Comparison of ENCODE assay signal across 10 mouse cellular contexts in genomic region chr9:27098092-27098491, GRCm38 (mm10). TPM values are rescaled to one million over a fixed set of nuclear protein-coding genes. Genes with fewer than 3 reads are reported as not detected.
DNase-seq lines count a peak whose midpoint lies in the region; ATAC-seq and TF ChIP-seq lines count a peak whose summit lies in the region.
"Had no signal": no experiment of that assay in that cellular context is flagged by ENCODE, and none has a peak within 500 bp of the region (broad histone marks: within the 10 kb centered on the region; RNA-seq: fewer than 3 reads in every experiment).

No protein-coding gene starts in this region.

- no peak overlapping the region for H3K9ac ChIP-seq in forebrain, embryonic 14.5 days (ENCODE audit: low read length)
- no peak overlapping the region for H3K9ac ChIP-seq in forebrain, postnatal 0 days
- no peak overlapping the region for H3K9ac ChIP-seq in midbrain, embryonic 13.5 days (replicated peaks)
- H3K9ac ChIP-seq in midbrain, embryonic 14.5 days (replicated peaks; ENCODE audit: low read length): no peak overlapping the region
- H3K9ac ChIP-seq in lung, embryonic 16.5 days (ENCODE audit: low read length): no peak overlapping the region

- no peak for TF ChIP-seq POLR2A in thymus, adult 2 months (IDR thresholded peaks at IDR 0.05; ENCODE audit: control insufficient read depth, extremely low read depth, insufficient read depth, low read length, poor library complexity)

- WGBS in forebrain, embryonic 14.5 days: 18% methylated on average over 4 of the region's 4 CpGs
- 20% methylated on average over 4 of the region's 4 CpGs for WGBS in forebrain, postnatal 0 days
- 39% methylated on average over 4 of the region's 4 CpGs for WGBS in midbrain, embryonic 13.5 days
- 48% methylated on average over 4 of the region's 4 CpGs for WGBS in midbrain, embryonic 14.5 days
- WGBS in lung, embryonic 16.5 days: 39% methylated on average over 4 of the region's 4 CpGs
- 43% methylated on average over 4 of the region's 4 CpGs for WGBS in thymus, adult 2 months

- H3K4me3 ChIP-seq in forebrain, embryonic 14.5 days (ENCODE audit: low read depth, low read length): no peak overlapping the region
- no peak overlapping the region for H3K4me3 ChIP-seq in forebrain, postnatal 0 days (ENCODE audit: low read depth, low read length)
- no peak overlapping the region for H3K4me3 ChIP-seq in midbrain, embryonic 13.5 days (replicated peaks)
- H3K4me3 ChIP-seq in midbrain, embryonic 14.5 days (replicated peaks; ENCODE audit: low read depth, low read length): no peak overlapping the region
- H3K4me3 ChIP-seq in lung, embryonic 16.5 days (ENCODE audit: low read length): no peak overlapping the region
- no peak overlapping the region for H3K4me3 ChIP-seq in thymus, adult 2 months (ENCODE audit: control insufficient read depth, insufficient read depth, low read length)

- no peak overlapping the region for H3K4me2 ChIP-seq in forebrain, embryonic 14.5 days (ENCODE audit: low read length)
- H3K4me2 ChIP-seq in forebrain, postnatal 0 days (ENCODE audit: low read depth): no peak overlapping the region
- H3K4me2 ChIP-seq in midbrain, embryonic 13.5 days (replicated peaks): no peak overlapping the region
- no peak overlapping the region for H3K4me2 ChIP-seq in midbrain, embryonic 14.5 days (ENCODE audit: low read length)
- H3K4me2 ChIP-seq in lung, embryonic 16.5 days (ENCODE audit: low read depth, low read length): no peak overlapping the region

- peak; percentile 27 for DNase-seq in forebrain, embryonic 14.5 days (ENCODE audit: low spot score)
- no peak for DNase-seq in forebrain, postnatal 0 days
- no peak for DNase-seq in midbrain, embryonic 14.5 days
- no peak for DNase-seq in cerebellum, postnatal 10 days
- DNase-seq in thymus, adult 2 months: no peak
- no peak for DNase-seq in thymus, postnatal 36 days
- DNase-seq: heart, postnatal 14 days; layer of hippocampus, adult 9-11 months had no signal

- H3K36me3 ChIP-seq in forebrain, embryonic 14.5 days (ENCODE audit: control insufficient read depth, insufficient read depth, low read length): peaks cover 91% of the 10 kb centered on the region
- peaks cover 65% of the 10 kb centered on the region for H3K36me3 ChIP-seq in forebrain, postnatal 0 days (ENCODE audit: insufficient read depth)
- H3K36me3 ChIP-seq in midbrain, embryonic 13.5 days: peaks cover 92% of the 10 kb centered on the region
- H3K36me3 ChIP-seq in midbrain, embryonic 14.5 days (ENCODE audit: control insufficient read depth, insufficient read depth, low read length): peaks cover 90% of the 10 kb centered on the region
- peaks cover 30% of the 10 kb centered on the region for H3K36me3 ChIP-seq in lung, embryonic 16.5 days (ENCODE audit: control insufficient read depth, insufficient read depth, low read length)
- peaks cover 24% of the 10 kb centered on the region for H3K36me3 ChIP-seq in thymus, adult 2 months (ENCODE audit: control insufficient read depth, insufficient read depth, low read length)

- no peak overlapping the region for H3K27ac ChIP-seq in forebrain, embryonic 14.5 days (ENCODE audit: low read depth, low read length)
- no peak overlapping the region for H3K27ac ChIP-seq in forebrain, postnatal 0 days (ENCODE audit: low read depth, low read length)
- peak overlapping the region; percentile 22; the same call in 1 of the 2 replicates for H3K27ac ChIP-seq in midbrain, embryonic 13.5 days
- no peak overlapping the region; the same call in 1 of the 2 replicates for H3K27ac ChIP-seq in midbrain, embryonic 14.5 days (replicated peaks; ENCODE audit: low read depth, low read length)
- peak overlapping the region; percentile 5 for H3K27ac ChIP-seq in lung, embryonic 16.5 days (ENCODE audit: low read length)
- no peak overlapping the region for H3K27ac ChIP-seq in thymus, adult 2 months (ENCODE audit: control insufficient read depth, insufficient read depth, low read length)

- ATAC-seq in forebrain, embryonic 14.5 days: no peak
- ATAC-seq in forebrain, postnatal 0 days: no peak
- no peak for ATAC-seq in midbrain, embryonic 13.5 days
- ATAC-seq in midbrain, embryonic 14.5 days (ENCODE audit: low FRiP score, low TSS enrichment): no peak
- peak; percentile 49; the same call in 1 of the 2 replicates for ATAC-seq in lung, embryonic 16.5 days (ENCODE audit: low read depth)

- no peaks in the 10 kb centered on the region for H3K4me1 ChIP-seq in forebrain, embryonic 14.5 days (ENCODE audit: control insufficient read depth, insufficient read depth, low read length)
- no peaks in the 10 kb centered on the region for H3K4me1 ChIP-seq in forebrain, postnatal 0 days (ENCODE audit: insufficient read depth)
- H3K4me1 ChIP-seq in midbrain, embryonic 13.5 days (replicated peaks): 0 out of 2 replicates have a peak, but pooled peaks cover 4% of the 10 kb centered on the region
- no peaks in the 10 kb centered on the region for H3K4me1 ChIP-seq in midbrain, embryonic 14.5 days (ENCODE audit: control insufficient read depth, insufficient read depth, low read length)
- no peaks in the 10 kb centered on the region; the same call in 1 of the 2 replicates for H3K4me1 ChIP-seq in lung, embryonic 16.5 days (replicated peaks; ENCODE audit: control insufficient read depth, insufficient read depth, low read length)
- H3K4me1 ChIP-seq in thymus, adult 2 months (replicated peaks; ENCODE audit: control insufficient read depth, insufficient read depth, low read length): no peaks in the 10 kb centered on the region

- H3K9me3 ChIP-seq in forebrain, embryonic 14.5 days (replicated peaks; ENCODE audit: control insufficient read depth, low read length): no peaks in the 10 kb centered on the region
- no peaks in the 10 kb centered on the region for H3K9me3 ChIP-seq in forebrain, postnatal 0 days (ENCODE audit: low read length)
- H3K9me3 ChIP-seq in midbrain, embryonic 13.5 days: no peaks in the 10 kb centered on the region
- no peaks in the 10 kb centered on the region for H3K9me3 ChIP-seq in midbrain, embryonic 14.5 days (ENCODE audit: control insufficient read depth, low read length)
- H3K9me3 ChIP-seq in lung, embryonic 16.5 days (ENCODE audit: control insufficient read depth, low read length): no peaks in the 10 kb centered on the region

- TF ChIP-seq CTCF in forebrain, postnatal 0 days (IDR thresholded peaks at IDR 0.05; ENCODE audit: low read depth): no peak
- TF ChIP-seq CTCF in thymus, adult 2 months (IDR thresholded peaks at IDR 0.05; ENCODE audit: borderline replicate concordance, control insufficient read depth, extremely low read depth, insufficient read depth, low read length, poor library complexity): no peak

- no peaks in the 10 kb centered on the region for H3K27me3 ChIP-seq in forebrain, embryonic 14.5 days (replicated peaks; ENCODE audit: control insufficient read depth, insufficient read depth, low read length)
- no peaks in the 10 kb centered on the region for H3K27me3 ChIP-seq in forebrain, postnatal 0 days (ENCODE audit: insufficient read depth, low read length)
- no peaks in the 10 kb centered on the region for H3K27me3 ChIP-seq in midbrain, embryonic 13.5 days
- no peaks in the 10 kb centered on the region for H3K27me3 ChIP-seq in midbrain, embryonic 14.5 days (ENCODE audit: control insufficient read depth, insufficient read depth, low read length)
- no peaks in the 10 kb centered on the region for H3K27me3 ChIP-seq in lung, embryonic 16.5 days (ENCODE audit: control insufficient read depth, insufficient read depth, low read depth, low read length)
- no peaks in the 10 kb centered on the region for H3K27me3 ChIP-seq in thymus, adult 2 months (ENCODE audit: control insufficient read depth, insufficient read depth, low read length)

RNA-seq across cellular contexts. Expression of gene Jam3, which starts 57.1 kb away (rescaled TPM):
- 66.6 and 72.1 TPM in 2 replicates for polyA plus RNA-seq in forebrain, embryonic 14.5 days (2014; fragmentation: Nextera tagmentation; extraction: Ambion mirVana)
- 37.1 and 44.0 TPM in 2 replicates for total RNA-seq in forebrain, postnatal 0 days (2014; rRNA removed)
- 20.6 and 27.7 TPM in 2 replicates for polyA plus RNA-seq in forebrain, postnatal 0 days (2015; fragmentation: Nextera tagmentation; extraction: Ambion mirVana)
- 99.8 and 103 TPM in 2 replicates for polyA plus RNA-seq in midbrain, embryonic 13.5 days (2015; fragmentation: Nextera tagmentation; extraction: Ambion mirVana)
- 46.9 and 62.4 TPM in 2 replicates for polyA plus RNA-seq in midbrain, embryonic 14.5 days (2014; fragmentation: Nextera tagmentation; extraction: Ambion mirVana)
- polyA plus RNA-seq in lung, embryonic 16.5 days (2015; fragmentation: Nextera tagmentation; extraction: Ambion mirVana): 55.9 and 59.0 TPM in 2 replicates
- polyA plus RNA-seq in thymus, adult 2 months (2012; rRNA removed): 2.0 and 2.5 TPM in 2 replicates

Comparison
In these comparisons a context has a peak if more than half of its experiments do, and no peak if none do; other contexts are left out.
1. H3K27ac ChIP-seq: peak in midbrain, embryonic 13.5 days (single experiment) and lung, embryonic 16.5 days (single experiment); none in forebrain, embryonic 14.5 days (single experiment), forebrain, postnatal 0 days (single experiment), midbrain, embryonic 14.5 days (single experiment) and thymus, adult 2 months (single experiment).